Mouse (Mus musculus): ENCODE results near the gene Thsd4. TPM values are rescaled to one million over a fixed set of nuclear protein-coding genes. Genes with fewer than 3 reads are reported as not detected.
A peak's percentile ranks its signal among the peaks of the same experiment; 100 is the strongest.

The Thsd4 gene
- polyA plus RNA-seq, 1 experiment from 2014 or later: 5.0 TPM

- H3K4me2 ChIP-seq (ENCODE audit: low read length): no peak overlapping the region
- 48% methylated on average over 7 of the region's 7 CpGs for WGBS
- no peaks in the 10 kb centered on the region for H3K27me3 ChIP-seq (replicated peaks; ENCODE audit: control insufficient read depth, insufficient read depth, low read length)
- H3K36me3 ChIP-seq (ENCODE audit: control insufficient read depth, insufficient read depth): no peaks in the 10 kb centered on the region
- no peak overlapping the region for H3K4me3 ChIP-seq (replicated peaks; ENCODE audit: low read length)
- no peaks in the 10 kb centered on the region for H3K9me3 ChIP-seq (ENCODE audit: control insufficient read depth, low read length)
- ATAC-seq: no peak
- H3K9ac ChIP-seq (replicated peaks; ENCODE audit: low read depth, low read length): no peak overlapping the region
- no peak overlapping the region for H3K27ac ChIP-seq (ENCODE audit: low read length)
- no peaks in the 10 kb centered on the region; the same call in 1 of the 2 replicates for H3K4me1 ChIP-seq (replicated peaks; ENCODE audit: control insufficient read depth, insufficient read depth, low read length)
Measured at GRCm38 (mm10) chr9:60008936-60009335, 512.9 kb downstream of the Thsd4 start.

GRCm38 (mm10) chr9:60002323-60002722, 519.5 kb downstream of the Thsd4 start:
- Histone ChIP-seq H3K36me3 (ENCODE audit: control insufficient read depth, insufficient read depth) (no peaks in the 10 kb centered on the region), H3K9ac (replicated peaks; ENCODE audit: low read depth, low read length) (no peak overlapping the region), H3K4me1 (replicated peaks; ENCODE audit: control insufficient read depth, insufficient read depth, low read length) (no peaks in the 10 kb centered on the region), H3K27ac (ENCODE audit: low read length) (no peak overlapping the region), H3K27me3 (replicated peaks; ENCODE audit: control insufficient read depth, insufficient read depth, low read length) (no peaks in the 10 kb centered on the region), H3K4me2 (ENCODE audit: low read length) (no peak overlapping the region), H3K9me3 (ENCODE audit: control insufficient read depth, low read length) (no peaks in the 10 kb centered on the region), H3K4me3 (replicated peaks; ENCODE audit: low read length) (no peak overlapping the region)
- no peak for ATAC-seq
- WGBS: 58% methylated on average over 8 of the region's 8 CpGs

- H3K27ac ChIP-seq (ENCODE audit: low read length): no peak overlapping the region
- no peak overlapping the region for H3K4me3 ChIP-seq (replicated peaks; ENCODE audit: low read length)
- H3K9me3 ChIP-seq (ENCODE audit: control insufficient read depth, low read length): no peaks in the 10 kb centered on the region
- H3K4me2 ChIP-seq (ENCODE audit: low read length): no peak overlapping the region
- no peaks in the 10 kb centered on the region for H3K36me3 ChIP-seq (ENCODE audit: control insufficient read depth, insufficient read depth)
- no peak for ATAC-seq
- H3K9ac ChIP-seq (replicated peaks; ENCODE audit: low read depth, low read length): no peak overlapping the region
- WGBS: 65% methylated on average over 3 of the region's 3 CpGs
- H3K27me3 ChIP-seq (replicated peaks; ENCODE audit: control insufficient read depth, insufficient read depth, low read length): no peaks in the 10 kb centered on the region
- no peaks in the 10 kb centered on the region for H3K4me1 ChIP-seq (replicated peaks; ENCODE audit: control insufficient read depth, insufficient read depth, low read length)
Measured at GRCm38 (mm10) chr9:60001444-60001843, 520.4 kb downstream of the Thsd4 start.

- H3K4me1 ChIP-seq (replicated peaks; ENCODE audit: control insufficient read depth, insufficient read depth, low read length): no peaks in the 10 kb centered on the region
- no peak overlapping the region for H3K4me2 ChIP-seq (ENCODE audit: low read length)
- no peak overlapping the region for H3K27ac ChIP-seq (ENCODE audit: low read length)
- no peaks in the 10 kb centered on the region for H3K9me3 ChIP-seq (ENCODE audit: control insufficient read depth, low read length)
- H3K4me3 ChIP-seq (replicated peaks; ENCODE audit: low read length): no peak overlapping the region
- H3K9ac ChIP-seq (replicated peaks; ENCODE audit: low read depth, low read length): no peak overlapping the region
- WGBS: 74% methylated on average over 4 of the region's 4 CpGs
- ATAC-seq: no peak
- no peaks in the 10 kb centered on the region for H3K27me3 ChIP-seq (replicated peaks; ENCODE audit: control insufficient read depth, insufficient read depth, low read length)
- no peaks in the 10 kb centered on the region for H3K36me3 ChIP-seq (ENCODE audit: control insufficient read depth, insufficient read depth)
Measured at GRCm38 (mm10) chr9:59997725-59998124, 524.1 kb downstream of the Thsd4 start.

GRCm38 (mm10) chr9:59991407-59991806, 530.4 kb downstream of the Thsd4 start:
- Histone ChIP-seq H3K27me3 (replicated peaks; ENCODE audit: control insufficient read depth, insufficient read depth, low read length) (no peaks in the 10 kb centered on the region), H3K36me3 (ENCODE audit: control insufficient read depth, insufficient read depth) (no peaks in the 10 kb centered on the region), H3K9me3 (ENCODE audit: control insufficient read depth, low read length) (no peaks in the 10 kb centered on the region), H3K4me1 (replicated peaks; ENCODE audit: control insufficient read depth, insufficient read depth, low read length) (no peaks in the 10 kb centered on the region), H3K4me3 (replicated peaks; ENCODE audit: low read length) (no peak overlapping the region), H3K9ac (replicated peaks; ENCODE audit: low read depth, low read length) (no peak overlapping the region), H3K4me2 (ENCODE audit: low read length) (no peak overlapping the region), H3K27ac (ENCODE audit: low read length) (no peak overlapping the region)
- ATAC-seq: no peak
- 81% methylated on average over 5 of the region's 5 CpGs for WGBS

GRCm38 (mm10) chr9:59989864-59990263, 532.0 kb downstream of the Thsd4 start:
- ATAC-seq: no peak
- no peaks in the 10 kb centered on the region for H3K36me3 ChIP-seq (ENCODE audit: control insufficient read depth, insufficient read depth)
- no peak overlapping the region for H3K27ac ChIP-seq (ENCODE audit: low read length)
- H3K27me3 ChIP-seq (replicated peaks; ENCODE audit: control insufficient read depth, insufficient read depth, low read length): no peaks in the 10 kb centered on the region
- no peaks in the 10 kb centered on the region; the same call in 1 of the 2 replicates for H3K4me1 ChIP-seq (replicated peaks; ENCODE audit: control insufficient read depth, insufficient read depth, low read length)
- H3K9me3 ChIP-seq (ENCODE audit: control insufficient read depth, low read length): no peaks in the 10 kb centered on the region
- H3K4me2 ChIP-seq (ENCODE audit: low read length): no peak overlapping the region
- H3K9ac ChIP-seq (replicated peaks; ENCODE audit: low read depth, low read length): no peak overlapping the region
- no peak overlapping the region for H3K4me3 ChIP-seq (replicated peaks; ENCODE audit: low read length)
- 3% methylated on average over 1 of the region's 1 CpGs for WGBS

- Histone ChIP-seq H3K9me3 (ENCODE audit: control insufficient read depth, low read length) (no peaks in the 10 kb centered on the region), H3K4me3 (replicated peaks; ENCODE audit: low read length) (no peak overlapping the region), H3K4me1 (replicated peaks; ENCODE audit: control insufficient read depth, insufficient read depth, low read length) (no peaks in the 10 kb centered on the region; the same call in 1 of the 2 replicates), H3K36me3 (ENCODE audit: control insufficient read depth, insufficient read depth) (no peaks in the 10 kb centered on the region), H3K27ac (ENCODE audit: low read length) (no peak overlapping the region), H3K9ac (replicated peaks; ENCODE audit: low read depth, low read length) (no peak overlapping the region), H3K4me2 (ENCODE audit: low read length) (no peak overlapping the region), H3K27me3 (replicated peaks; ENCODE audit: control insufficient read depth, insufficient read depth, low read length) (no peaks in the 10 kb centered on the region)
- no peak for ATAC-seq
- 63% methylated on average over 3 of the region's 3 CpGs for WGBS
Measured at GRCm38 (mm10) chr9:59985900-59986572, 535.8 kb downstream of the Thsd4 start.

GRCm38 (mm10) chr9:59981116-59981515, 540.7 kb downstream of the Thsd4 start:
- H3K4me1 ChIP-seq (replicated peaks; ENCODE audit: control insufficient read depth, insufficient read depth, low read length): no peaks in the 10 kb centered on the region; the same call in 1 of the 2 replicates
- H3K27me3 ChIP-seq (replicated peaks; ENCODE audit: control insufficient read depth, insufficient read depth, low read length): no peaks in the 10 kb centered on the region
- no peak overlapping the region for H3K4me2 ChIP-seq (ENCODE audit: low read length)
- WGBS: 57% methylated on average over 2 of the region's 2 CpGs
- ATAC-seq: no peak
- H3K27ac ChIP-seq (ENCODE audit: low read length): no peak overlapping the region
- no peak overlapping the region for H3K4me3 ChIP-seq (replicated peaks; ENCODE audit: low read length)
- no peak overlapping the region for H3K9ac ChIP-seq (replicated peaks; ENCODE audit: low read depth, low read length)
- H3K36me3 ChIP-seq (ENCODE audit: control insufficient read depth, insufficient read depth): no peaks in the 10 kb centered on the region
- H3K9me3 ChIP-seq (ENCODE audit: control insufficient read depth, low read length): no peaks in the 10 kb centered on the region

- no peak overlapping the region for H3K4me3 ChIP-seq (replicated peaks; ENCODE audit: low read length)
- ATAC-seq: no peak
- no peak overlapping the region for H3K4me2 ChIP-seq (ENCODE audit: low read length)
- H3K27me3 ChIP-seq (replicated peaks; ENCODE audit: control insufficient read depth, insufficient read depth, low read length): no peaks in the 10 kb centered on the region
- WGBS: 65% methylated on average over 4 of the region's 4 CpGs
- no peak overlapping the region for H3K27ac ChIP-seq (ENCODE audit: low read length)
- H3K4me1 ChIP-seq (replicated peaks; ENCODE audit: control insufficient read depth, insufficient read depth, low read length): no peaks in the 10 kb centered on the region
- no peaks in the 10 kb centered on the region for H3K36me3 ChIP-seq (ENCODE audit: control insufficient read depth, insufficient read depth)
- no peaks in the 10 kb centered on the region for H3K9me3 ChIP-seq (ENCODE audit: control insufficient read depth, low read length)
- H3K9ac ChIP-seq (replicated peaks; ENCODE audit: low read depth, low read length): no peak overlapping the region
Measured at GRCm38 (mm10) chr9:59971263-59971662, 550.6 kb downstream of the Thsd4 start.

GRCm38 (mm10) chr9:59969383-59969782, 552.5 kb downstream of the Thsd4 start:
- no peaks in the 10 kb centered on the region for H3K9me3 ChIP-seq (ENCODE audit: control insufficient read depth, low read length)
- H3K27ac ChIP-seq (ENCODE audit: low read length): no peak overlapping the region
- no peaks in the 10 kb centered on the region for H3K27me3 ChIP-seq (replicated peaks; ENCODE audit: control insufficient read depth, insufficient read depth, low read length)
- no peaks in the 10 kb centered on the region for H3K4me1 ChIP-seq (replicated peaks; ENCODE audit: control insufficient read depth, insufficient read depth, low read length)
- no peak overlapping the region for H3K4me3 ChIP-seq (replicated peaks; ENCODE audit: low read length)
- peak; percentile 80; the same call in 1 of the 2 replicates for ATAC-seq
- no peak overlapping the region for H3K9ac ChIP-seq (replicated peaks; ENCODE audit: low read depth, low read length)
- H3K4me2 ChIP-seq (ENCODE audit: low read length): no peak overlapping the region
- H3K36me3 ChIP-seq (ENCODE audit: control insufficient read depth, insufficient read depth): no peaks in the 10 kb centered on the region
- WGBS: 29% methylated on average over 6 of the region's 6 CpGs
